Mouse (Mus musculus): ENCODE measurements at regions not wholly inside any gene's neighbourhood (a gene's known extent, or its start where the extent isn't known, plus 50 kb on each side); places are given as distances from the start of the nearest gene placed in this dataset.

DNA sequence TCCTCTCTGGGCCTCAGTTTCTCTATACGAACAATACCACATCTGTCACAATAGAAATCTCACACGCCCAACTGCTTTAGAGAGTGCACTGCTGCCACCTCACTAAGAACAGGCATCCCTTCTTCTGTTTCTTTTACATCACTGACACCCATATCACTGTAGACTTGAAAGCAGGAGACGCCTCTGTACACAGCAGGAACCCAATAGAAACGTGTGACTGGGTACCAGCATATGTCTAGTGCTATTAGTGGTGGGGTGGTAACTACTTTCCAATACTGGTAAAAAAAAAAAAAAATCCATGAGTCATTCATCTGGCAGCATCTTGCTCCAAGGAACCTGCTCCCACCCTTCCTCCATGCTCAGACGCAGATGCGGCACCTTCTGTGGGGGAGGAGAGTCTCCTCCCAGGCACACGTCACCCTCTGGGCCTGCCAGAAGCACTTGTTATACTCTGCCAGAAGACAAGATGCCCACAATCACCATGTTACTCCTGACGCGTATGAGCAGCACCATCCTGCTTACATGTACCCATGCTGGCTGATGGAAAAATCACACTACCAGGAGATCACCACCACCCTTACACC lies 151.3 kb upstream of the Plxna4 start:
- DNase-seq: no peak

DNA sequence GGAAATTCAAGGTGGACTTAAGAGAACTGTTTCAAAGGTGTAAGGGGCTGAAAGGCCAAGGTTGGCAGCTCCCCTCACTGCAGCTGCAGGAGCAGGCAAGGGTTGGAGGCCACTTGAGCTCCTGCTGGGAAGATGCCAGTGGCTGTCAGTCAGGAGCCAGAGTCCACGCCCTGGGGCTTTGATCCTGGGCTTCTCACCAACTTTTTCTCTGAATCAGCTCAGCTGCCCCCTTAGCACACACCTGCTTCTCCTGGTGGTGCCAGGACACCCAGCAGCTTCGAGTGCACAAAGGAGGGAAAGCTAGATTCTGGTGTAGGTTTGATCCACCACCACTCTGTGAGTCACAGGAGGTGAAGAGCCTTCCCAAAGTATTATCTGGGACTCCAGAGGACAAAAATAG lies 140.7 kb upstream of the Plxna4 start:
- DNase-seq: no peak

DNA sequence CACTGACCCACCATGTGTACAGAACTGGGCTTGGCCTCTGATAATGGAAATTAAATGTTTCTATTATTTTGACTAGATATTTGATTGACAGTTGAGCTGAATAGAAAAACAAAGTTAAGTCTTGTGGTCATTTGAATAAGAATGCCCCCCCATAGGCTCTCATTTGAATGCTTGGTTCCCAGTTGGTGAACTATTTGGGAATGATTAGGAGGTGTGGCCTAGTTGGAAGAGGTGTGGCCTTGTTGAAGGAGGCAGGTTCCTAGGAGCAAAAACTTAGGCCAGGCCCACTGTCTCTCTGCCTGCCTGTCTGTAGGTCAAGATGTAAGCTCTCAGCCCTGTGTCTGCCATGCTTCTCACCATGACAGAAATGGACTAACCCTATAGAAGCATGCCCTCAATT lies 138.6 kb upstream of the Plxna4 start:
- DNase-seq: no peak

DNA sequence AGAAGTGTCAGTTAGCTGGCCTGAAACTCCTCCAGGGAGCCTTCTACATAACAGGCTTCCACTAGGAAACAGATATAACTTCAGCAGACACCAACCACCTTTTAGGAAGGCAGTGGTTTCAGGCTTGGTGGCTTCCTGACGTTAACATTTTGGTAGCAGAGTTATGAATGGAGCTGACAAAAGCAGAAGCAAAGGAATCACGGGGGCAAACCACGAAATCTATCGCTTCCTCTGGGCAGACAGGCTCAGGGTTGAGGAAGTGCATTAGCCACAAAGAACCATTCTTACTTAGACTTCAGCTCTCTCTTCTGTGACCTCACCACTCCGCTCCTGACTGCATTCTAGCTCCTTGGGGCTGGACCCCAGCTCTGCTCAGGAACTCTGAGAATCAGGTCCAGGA lies 129.9 kb upstream of the Plxna4 start:
- DNase-seq: no peak

DNA sequence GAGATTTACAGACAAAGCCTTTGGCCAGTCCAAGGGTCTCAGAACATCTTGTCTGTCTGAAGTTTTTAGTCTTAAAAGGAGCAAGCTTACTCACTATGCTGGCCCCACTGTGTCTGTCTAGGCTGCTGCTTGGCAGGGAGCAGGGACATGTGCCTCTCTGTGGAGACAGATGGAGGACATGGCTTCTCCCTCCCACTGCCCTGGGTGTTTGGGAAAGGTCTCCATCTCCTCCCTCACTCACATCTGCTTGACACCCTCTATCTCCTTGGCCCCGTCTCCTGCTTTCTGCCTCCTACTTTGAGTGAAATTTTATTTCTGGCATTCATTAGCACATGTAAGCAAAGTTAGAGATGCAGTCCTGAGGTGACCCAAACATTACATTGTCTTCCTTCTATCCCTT lies 127.1 kb upstream of the Plxna4 start:
- DNase-seq: no peak

DNA sequence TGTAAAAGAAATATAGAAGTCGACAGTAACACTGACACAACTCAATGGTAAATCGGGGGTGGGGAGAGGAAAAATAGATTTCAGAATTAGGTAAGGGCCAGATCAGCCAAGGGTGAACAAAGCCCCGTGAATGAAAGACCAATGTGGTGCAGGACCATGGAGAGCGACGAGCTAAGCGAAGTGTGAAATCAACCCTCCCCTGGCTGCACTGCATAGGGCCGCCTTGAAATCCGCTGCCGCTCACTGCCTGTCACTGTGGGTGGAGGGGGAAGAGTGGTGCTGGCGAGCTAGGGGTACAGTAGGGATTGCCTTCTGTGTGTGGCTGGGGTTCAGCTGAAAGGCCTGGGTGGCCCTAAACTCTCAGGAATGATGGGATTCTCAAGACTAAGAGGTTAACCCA lies 122.2 kb upstream of the Plxna4 start:
- DNase-seq: peak; percentile 11

- no peak for DNase-seq
Observed at GRCm38 (mm10) chr6:32709566-32709965, 121.6 kb upstream of the Plxna4 start.

DNA sequence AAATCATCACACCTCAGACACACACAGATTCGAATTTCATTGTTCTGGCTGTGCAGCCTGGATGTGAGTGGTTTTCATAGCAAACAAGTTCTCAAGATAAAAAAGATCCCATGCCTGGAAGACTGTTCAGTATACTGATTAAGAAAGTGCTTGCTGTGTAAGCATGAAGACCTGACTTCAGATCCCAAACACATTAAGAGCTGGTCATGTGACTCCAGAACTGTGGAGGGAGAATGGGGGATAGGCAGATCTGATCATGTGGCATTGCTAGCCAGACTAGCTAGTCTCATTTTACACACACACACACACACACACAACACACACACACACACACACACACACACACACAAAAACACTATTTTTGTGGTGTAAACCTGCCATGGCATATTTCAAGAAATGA lies 119.4 kb upstream of the Plxna4 start:
- DNase-seq: no peak

GRCm38 (mm10) chr6:32706376-32706775 lies 118.4 kb upstream of the Plxna4 start:
- no peak for DNase-seq

GRCm38 (mm10) chr6:32703466-32703865 lies 115.5 kb upstream of the Plxna4 start:
- no peak for DNase-seq

GRCm38 (mm10) chr6:32702245-32702791 lies 114.3 kb upstream of the Plxna4 start:
- no peak for DNase-seq

DNA sequence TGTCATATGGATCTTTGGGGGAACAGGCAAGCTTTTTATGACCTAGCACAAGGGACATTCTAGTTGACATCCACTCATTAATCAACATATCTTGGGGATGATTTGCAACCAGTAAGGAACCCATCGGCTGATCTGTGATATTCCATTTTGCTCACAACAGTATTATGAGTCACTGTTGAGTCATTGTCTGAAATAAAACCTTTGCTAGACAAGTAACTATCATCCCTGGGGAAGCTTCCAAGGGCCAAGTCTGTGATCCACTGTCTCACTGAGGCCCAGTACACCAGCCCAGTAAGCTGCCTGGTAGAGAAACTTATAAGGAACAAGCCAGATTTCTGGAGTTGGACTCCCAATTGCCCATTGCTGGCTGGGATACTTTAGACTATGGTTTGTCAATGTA lies 111.8 kb upstream of the Plxna4 start:
- no peak for DNase-seq

- no peak for DNase-seq
Observed at GRCm38 (mm10) chr6:32697771-32698270, 109.8 kb upstream of the Plxna4 start.

- DNase-seq: no peak
Observed at GRCm38 (mm10) chr6:32696037-32696436, 108.0 kb upstream of the Plxna4 start.

DNA sequence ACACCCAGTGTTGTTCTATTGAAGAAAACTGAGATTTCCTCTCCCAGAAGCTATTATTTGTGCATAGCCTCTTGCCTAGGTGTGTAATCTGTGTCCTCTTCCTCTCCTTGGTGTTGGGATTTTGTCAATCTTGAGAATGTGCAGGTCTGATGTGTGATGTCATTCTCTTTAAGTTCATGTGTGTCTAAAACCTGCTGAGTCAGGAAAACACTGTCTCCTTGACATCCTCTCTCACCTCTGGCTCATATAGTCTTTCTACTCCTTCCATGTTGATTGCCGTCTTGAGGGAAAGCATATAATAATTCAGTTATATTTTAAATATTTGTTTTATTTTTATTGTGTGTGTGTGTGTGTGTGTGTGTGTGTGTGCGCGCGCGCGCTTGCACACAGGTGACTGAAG lies 84.6 kb upstream of the Plxna4 start:
- DNase-seq: no peak

DNA sequence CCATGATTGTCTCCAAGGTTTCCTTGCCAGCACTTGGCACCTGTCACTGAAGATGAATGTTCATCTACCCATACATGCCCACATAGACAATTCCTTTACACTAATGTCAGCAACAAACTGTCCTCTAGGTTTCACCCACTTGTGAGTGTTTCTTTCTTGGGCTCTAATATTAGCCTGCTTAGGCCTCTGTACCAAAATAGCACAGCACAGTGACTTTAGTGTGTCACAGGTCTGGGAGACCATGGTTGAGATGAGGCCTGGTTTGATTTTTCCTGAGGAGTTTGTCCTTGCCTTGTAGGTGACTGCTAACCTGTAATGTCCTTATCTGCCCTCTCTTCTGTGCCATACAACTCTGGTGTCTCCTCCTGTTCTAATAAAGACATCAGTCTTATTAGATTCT lies 71.8 kb upstream of the Plxna4 start:
- DNase-seq: no peak

DNA sequence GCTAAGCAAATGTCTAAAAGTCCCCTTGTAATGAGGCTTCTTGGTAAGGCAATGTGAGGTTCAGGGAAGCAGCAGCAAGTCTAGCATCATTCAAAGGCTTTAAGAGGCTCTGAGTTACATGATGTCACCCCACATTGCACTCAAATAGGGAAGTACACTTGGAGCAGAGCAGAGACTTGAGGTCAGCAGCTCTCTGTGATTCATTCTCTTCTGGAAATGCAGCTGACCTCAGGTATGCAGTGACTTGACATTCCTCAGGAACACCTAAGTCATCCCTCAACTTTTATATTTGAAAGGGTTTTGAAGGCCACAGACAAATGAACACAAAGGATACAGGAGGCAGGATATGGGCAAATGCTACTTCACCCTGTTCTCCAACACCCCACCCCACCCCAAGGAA lies 69.4 kb upstream of the Plxna4 start:
- DNase-seq: no peak

GRCm38 (mm10) chr6:32654188-32654587 lies 66.2 kb upstream of the Plxna4 start:
- no peak for DNase-seq

DNA sequence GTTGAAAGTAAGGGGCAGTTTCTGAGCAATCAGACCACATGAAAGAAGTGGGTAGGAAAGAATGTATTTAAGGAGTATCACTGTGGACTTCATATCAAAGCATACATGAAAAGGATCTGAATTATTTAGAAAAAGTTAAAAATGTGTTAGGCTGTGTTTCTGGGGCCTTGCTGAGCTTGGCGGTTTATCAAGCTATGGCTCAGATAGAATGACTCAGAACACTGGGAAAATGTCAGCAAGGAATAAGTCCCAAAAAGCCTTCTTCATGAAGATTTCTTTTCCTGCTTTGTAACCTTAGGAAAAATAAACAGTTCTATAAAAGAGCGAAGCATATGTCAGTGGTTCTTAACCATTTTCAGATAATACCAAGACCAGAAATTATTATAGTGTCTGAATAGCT lies 56.0 kb upstream of the Plxna4 start:
- DNase-seq: no peak

DNA sequence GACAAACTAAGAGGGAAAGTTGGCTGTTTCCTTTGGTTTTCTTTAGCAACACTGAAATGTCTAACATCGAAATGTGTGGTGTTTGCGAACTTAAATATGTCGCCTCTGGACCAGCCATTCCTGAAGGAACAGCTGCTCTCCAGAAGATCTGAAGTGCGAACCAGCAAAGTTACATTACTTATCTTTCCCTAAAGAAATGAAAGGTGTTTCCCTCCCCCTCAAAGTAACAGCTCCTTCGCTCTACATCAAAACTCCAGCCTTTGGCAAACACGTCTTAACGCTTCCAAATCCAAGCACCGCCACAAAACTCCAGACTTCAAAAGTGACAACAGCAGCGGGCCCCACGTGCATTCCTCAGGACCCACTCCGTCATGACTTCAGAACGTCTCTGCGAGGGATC lies 50.9 kb upstream of the Plxna4 start:
- DNase-seq: no peak
